Mouse (Mus musculus) embryonic facial prominence, embryonic 15.5 days (tissue): ENCODE results near the gene Ndufc2. TPM values are rescaled to one million over a fixed set of nuclear protein-coding genes. Genes with fewer than 3 reads are reported as not detected.
A peak's percentile ranks its signal among the peaks of the same experiment; 100 is the strongest.
"Not testable (repeated sequence)": the region's sequence is repeated elsewhere in the genome, so short reads cannot be mapped to it uniquely, and the experiment has no call there.

Experiments used
- ATAC-seq: fragments of 200-750 bp; cut with Nextera tagmentation; 2 replicates; pipeline ENCODE4 v1.8.0; 2017; ENCODE audit warnings: low read depth, moderate TSS enrichment; ENCODE audit not compliant: insufficient number of reproducible peaks, low FRiP score, low TSS enrichment
- H3K27ac ChIP-seq: fragments of 300-500 bp; sonication (generic); replicated peaks from 2 replicates; pipeline ENCODE4 v1.5.1; 2015; ENCODE audit warnings: mild to moderate bottlenecking, inconsistent platforms
- H3K27me3 ChIP-seq: fragments of 300-500 bp; sonication (generic); 2 replicates; pipeline ENCODE4 v1.6.1; 2015; ENCODE audit warnings: inconsistent platforms
- H3K36me3 ChIP-seq: fragments of 300-500 bp; sonication (generic); 2 replicates; pipeline ENCODE4 v1.6.1; 2015; ENCODE audit warnings: mild to moderate bottlenecking, inconsistent platforms
- H3K4me1 ChIP-seq: fragments of 300-500 bp; sonication (generic); 2 replicates; pipeline ENCODE4 v1.6.1; 2015; ENCODE audit warnings: inconsistent platforms
- H3K4me2 ChIP-seq: fragments of 300-500 bp; sonication (generic); replicated peaks from 2 replicates; pipeline ENCODE4 v1.6.1; 2015; ENCODE audit warnings: mild to moderate bottlenecking, inconsistent platforms
- H3K4me3 ChIP-seq: fragments of 300-500 bp; sonication (generic); replicated peaks from 2 replicates; pipeline ENCODE4 v1.5.1; 2015; ENCODE audit warnings: mild to moderate bottlenecking, inconsistent platforms
- H3K9ac ChIP-seq: fragments of 300-500 bp; sonication (generic); 2 replicates; pipeline ENCODE4 v1.6.1; 2015; ENCODE audit warnings: inconsistent platforms
- H3K9me3 ChIP-seq: fragments of 300-500 bp; sonication (generic); replicated peaks from 2 replicates; pipeline ENCODE4 v1.6.1; 2016; ENCODE audit warnings: inconsistent platforms
- WGBS: fragments of 180-500 bp; shearing (Covaris S2); methylation state at CpG from one replicate; pipeline ENCODE4 v1.1.7; 2015; 5-methylcytosine and 5-hydroxymethylcytosine counted together
- polyA plus RNA-seq: library from polyadenylated mRNA; unstranded; fragments of >200 nt; fragmentation: Nextera tagmentation; extraction: Ambion mirVana; gene quantifications from 2 replicates; pipeline ENCODE4 v1.2.1, GENCODE M21; 2015

Gene Ndufc2
- polyA plus RNA-seq, 1 experiment from 2014 or later: 344 TPM

DNA sequence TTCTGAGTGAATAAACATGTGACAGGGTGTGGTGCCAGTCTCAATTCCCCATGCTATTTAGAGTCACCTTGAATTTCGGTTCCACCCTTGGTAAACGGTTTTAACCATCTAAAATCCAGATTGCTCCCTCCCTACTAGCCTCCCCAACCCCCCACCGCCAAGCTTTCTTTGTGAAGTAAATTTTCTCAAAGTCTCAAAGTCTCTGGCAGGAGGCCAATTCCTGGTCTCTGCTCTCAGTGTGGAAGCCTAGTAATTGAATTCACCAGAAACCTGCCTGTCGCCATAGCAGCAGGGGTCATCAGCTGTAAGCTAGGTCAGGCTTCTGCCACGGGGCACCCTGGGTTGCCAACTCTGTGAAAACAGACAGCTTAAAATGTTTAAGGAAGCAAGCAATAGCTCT is 29.9 kb downstream of the Ndufc2 start:
- peaks cover 9% of the 10 kb centered on the region for H3K4me1 ChIP-seq
- under 1% methylated on average over 5 of the region's 5 CpGs for WGBS
- no peak overlapping the region for H3K4me3 ChIP-seq
- no peak overlapping the region for H3K4me2 ChIP-seq
- no peaks in the 10 kb centered on the region for H3K9me3 ChIP-seq
- H3K27ac ChIP-seq: 0 out of 2 replicates have a peak overlapping the region, but pooled peaks have one; percentile 8
- H3K27me3 ChIP-seq: no peaks in the 10 kb centered on the region
- H3K9ac ChIP-seq: no peak overlapping the region
- H3K36me3 ChIP-seq: no peaks in the 10 kb centered on the region
- 0 out of 2 replicates have a peak, but pooled peaks have one; percentile 49 for ATAC-seq

DNA sequence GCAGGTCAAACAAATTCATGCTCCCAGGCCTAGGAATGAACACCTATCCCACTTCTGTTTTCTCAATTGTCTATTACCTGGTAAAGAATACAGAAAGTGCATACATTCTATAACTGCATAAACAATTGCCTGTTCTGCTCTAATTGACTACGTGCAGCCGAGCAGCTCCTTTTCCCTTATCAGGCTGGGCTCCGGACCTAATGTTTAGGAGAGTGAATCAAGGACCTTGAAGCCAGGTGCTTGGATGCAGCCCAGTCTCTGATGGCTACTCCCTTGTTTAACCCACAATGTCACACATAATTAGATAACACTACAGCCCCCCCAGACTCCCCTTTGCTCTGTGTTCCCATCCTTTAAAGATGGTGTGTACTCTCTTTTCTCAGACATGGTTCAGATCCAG is 33.7 kb downstream of the Ndufc2 start:
- not testable (repeated sequence) for H3K27ac ChIP-seq, H3K4me1 ChIP-seq, H3K36me3 ChIP-seq, H3K9ac ChIP-seq, H3K4me2 ChIP-seq, H3K9me3 ChIP-seq, H3K27me3 ChIP-seq, H3K4me3 ChIP-seq, ATAC-seq
- WGBS: 66% methylated on average over 3 of the region's 3 CpGs

DNA sequence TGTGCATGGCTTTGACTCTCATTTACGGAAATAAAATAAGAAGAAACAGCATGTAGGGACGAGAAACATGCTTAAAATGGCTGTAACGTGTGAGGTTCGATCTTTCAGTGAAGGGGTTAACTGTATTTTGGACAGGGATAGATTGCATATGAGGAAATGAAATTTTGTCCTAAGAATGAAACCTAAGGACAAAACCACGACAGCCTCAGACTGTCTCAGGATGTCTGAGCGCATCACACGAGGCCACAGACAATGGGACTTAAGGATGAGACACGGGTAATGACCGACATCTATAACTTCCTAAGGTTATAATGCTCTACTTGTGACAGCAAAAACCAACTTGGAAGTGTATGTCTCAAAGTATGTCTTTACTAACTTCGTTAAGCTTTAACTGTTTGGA is 34.7 kb downstream of the Ndufc2 start:
- 69% methylated on average over 10 of the region's 10 CpGs for WGBS
- H3K4me3 ChIP-seq: no peak overlapping the region
- no peaks in the 10 kb centered on the region for H3K27me3 ChIP-seq
- no peak overlapping the region for H3K4me2 ChIP-seq
- H3K4me1 ChIP-seq: peaks cover 5% of the 10 kb centered on the region
- no peak overlapping the region for H3K9ac ChIP-seq
- no peaks in the 10 kb centered on the region for H3K36me3 ChIP-seq
- ATAC-seq: no peak
- H3K27ac ChIP-seq: no peak overlapping the region
- no peaks in the 10 kb centered on the region for H3K9me3 ChIP-seq

DNA sequence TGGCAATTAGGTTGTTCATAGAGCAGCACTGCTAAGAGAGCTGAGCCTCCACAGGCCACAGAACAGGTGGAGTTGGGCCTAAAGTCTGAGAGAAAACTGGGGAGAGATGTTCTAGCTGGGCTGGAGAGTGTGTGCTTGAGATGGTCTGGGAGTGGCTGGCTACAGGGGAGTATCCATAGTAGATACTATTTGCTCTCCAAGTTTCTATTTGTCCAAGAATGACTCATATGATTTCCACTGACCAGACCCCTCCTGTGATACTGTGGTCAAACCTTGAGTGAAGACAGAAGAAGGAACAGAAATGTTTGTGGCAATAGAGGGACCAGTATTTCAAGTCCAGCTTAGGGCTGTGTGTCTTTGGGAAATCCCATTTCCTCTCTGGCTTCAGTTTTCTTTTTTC is 39.2 kb downstream of the Ndufc2 start:
- Histone ChIP-seq H3K4me3 (no peak overlapping the region), H3K27ac (no peak overlapping the region)
- no peak for ATAC-seq

DNA sequence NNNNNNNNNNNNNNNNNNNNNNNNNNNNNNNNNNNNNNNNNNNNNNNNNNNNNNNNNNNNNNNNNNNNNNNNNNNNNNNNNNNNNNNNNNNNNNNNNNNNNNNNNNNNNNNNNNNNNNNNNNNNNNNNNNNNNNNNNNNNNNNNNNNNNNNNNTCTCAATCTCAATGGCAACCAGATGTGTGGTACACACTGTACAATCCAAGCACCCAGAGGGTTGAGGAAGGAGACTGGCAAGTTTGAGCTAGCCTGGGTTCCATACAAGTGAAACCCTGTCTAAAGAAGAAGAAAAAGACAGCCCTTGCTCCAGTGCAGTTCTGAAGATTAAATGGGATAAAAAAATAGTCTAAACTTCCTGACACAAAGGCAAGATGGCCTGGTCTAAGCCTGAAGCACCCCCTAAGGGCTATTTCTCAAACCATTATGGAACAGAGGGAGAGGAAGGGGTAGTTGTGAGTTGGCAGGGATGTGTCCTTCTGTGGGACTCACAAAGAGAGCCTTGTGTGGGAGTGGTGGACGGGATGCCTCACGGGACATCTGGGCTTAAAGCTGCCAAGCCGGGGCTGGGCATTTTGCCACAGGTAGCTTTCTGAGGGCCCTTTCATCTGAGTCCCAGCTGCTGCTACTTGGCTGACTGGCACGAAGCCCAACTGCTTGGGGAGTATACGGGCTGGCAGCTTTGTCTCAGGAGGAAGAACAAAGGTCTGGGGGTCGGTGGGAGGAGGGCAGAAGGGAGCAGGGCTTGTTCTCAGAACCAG is 46.5 kb downstream of the Ndufc2 start:
- peak; percentile 85 for ATAC-seq
- H3K36me3 ChIP-seq: no peaks in the 10 kb centered on the region
- H3K9ac ChIP-seq: no peak overlapping the region
- H3K4me3 ChIP-seq: no peak overlapping the region
- H3K4me2 ChIP-seq: no peak overlapping the region
- H3K4me1 ChIP-seq: peaks cover 20% of the 10 kb centered on the region
- no peaks in the 10 kb centered on the region for H3K9me3 ChIP-seq
- no peaks in the 10 kb centered on the region for H3K27me3 ChIP-seq
- H3K27ac ChIP-seq: peak overlapping the region; percentile 86
- WGBS: 9% methylated on average over 6 of the region's 6 CpGs

More for the DNA sequence above, 39.2 kb downstream of the Ndufc2 start:
- Histone ChIP-seq H3K9me3 (no peaks in the 10 kb centered on the region), H3K27me3 (no peaks in the 10 kb centered on the region), H3K4me1 (no peaks in the 10 kb centered on the region), H3K9ac (no peak overlapping the region), H3K36me3 (no peaks in the 10 kb centered on the region), H3K4me2 (no peak overlapping the region)

DNA sequence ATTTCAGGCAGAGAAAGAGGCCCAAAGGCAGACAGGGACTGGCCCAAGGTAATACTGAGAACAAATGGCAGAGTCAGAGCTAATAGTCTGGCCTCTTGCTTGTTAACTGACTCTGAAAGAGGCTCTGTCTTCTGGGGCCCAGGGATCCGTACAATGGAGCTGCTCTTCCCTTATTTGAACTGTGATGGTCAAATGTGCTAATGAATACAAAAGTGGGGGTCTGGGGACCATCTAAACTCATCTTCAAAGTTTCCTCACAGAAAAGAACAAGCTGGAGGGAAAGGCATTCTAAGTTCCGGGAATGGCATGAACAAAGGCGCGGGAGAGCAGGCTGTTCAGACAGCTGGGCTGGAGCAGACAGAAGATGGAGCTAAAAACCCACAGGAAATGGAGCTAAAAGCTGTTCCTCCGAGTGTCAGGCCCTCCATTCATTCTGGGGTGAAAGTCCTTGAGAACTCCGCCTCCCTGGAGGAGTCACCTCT is 47.3 kb downstream of the Ndufc2 start:
- WGBS: 52% methylated on average over 6 of the region's 6 CpGs
- H3K27ac ChIP-seq: peak overlapping the region; percentile 86
- H3K36me3 ChIP-seq: no peaks in the 10 kb centered on the region
- no peak overlapping the region for H3K4me2 ChIP-seq
- H3K4me3 ChIP-seq: no peak overlapping the region
- H3K4me1 ChIP-seq: peaks cover 20% of the 10 kb centered on the region
- ATAC-seq: peak; percentile 8; the same call in 1 of the 2 replicates
- no peaks in the 10 kb centered on the region for H3K27me3 ChIP-seq
- H3K9ac ChIP-seq: no peak overlapping the region
- no peaks in the 10 kb centered on the region for H3K9me3 ChIP-seq

DNA sequence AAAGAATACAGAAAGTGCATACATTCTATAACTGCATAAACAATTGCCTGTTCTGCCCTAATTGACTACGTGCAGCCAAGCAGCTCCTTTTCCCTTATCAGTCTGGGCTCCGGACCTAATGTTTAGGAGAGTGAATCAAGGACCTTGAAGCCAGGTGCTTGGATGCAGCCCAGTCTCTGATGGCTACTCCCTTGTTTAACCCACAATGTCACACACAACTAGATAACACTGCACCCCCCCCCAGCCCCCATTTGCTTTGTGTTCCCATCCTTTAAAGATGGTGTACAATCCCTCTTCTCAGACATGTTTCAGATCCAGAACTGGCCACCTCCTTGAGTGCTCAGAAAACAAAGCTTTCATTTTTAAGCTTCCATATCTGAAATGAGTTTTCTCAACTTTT is 51.2 kb downstream of the Ndufc2 start, which contains the start of gene Kctd14:
Gene Kctd14, plus strand, starts transcription at position 301 of the 400 bp plus-strand sequence.
- not testable (repeated sequence) for ATAC-seq, H3K36me3 ChIP-seq, H3K4me3 ChIP-seq, H3K27ac ChIP-seq, H3K9me3 ChIP-seq, H3K9ac ChIP-seq, H3K27me3 ChIP-seq, H3K4me2 ChIP-seq
- 90% methylated on average over 2 of the region's 2 CpGs for WGBS
- H3K4me1 ChIP-seq: peaks cover 26% of the 10 kb centered on the region

DNA sequence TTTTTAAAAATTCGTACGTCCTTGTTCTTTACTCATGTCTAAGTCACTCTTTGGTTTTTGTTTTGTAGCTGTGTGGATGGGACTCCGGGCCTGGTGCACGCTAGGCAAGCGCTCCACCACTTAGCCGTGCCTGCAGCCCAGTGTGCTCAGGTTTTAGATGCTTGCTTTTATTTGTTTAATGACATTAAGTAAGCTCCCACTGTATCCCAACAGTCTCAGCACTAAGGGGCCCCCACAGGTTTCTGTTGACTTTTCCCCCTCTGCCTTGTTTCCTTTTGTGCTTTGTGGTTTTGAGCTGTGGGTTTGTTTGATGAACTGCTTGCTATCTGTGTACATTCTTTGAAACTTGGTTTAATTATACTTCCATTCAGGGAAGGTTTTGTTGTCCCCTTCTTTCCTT is 52.4 kb downstream of the Ndufc2 start:
- Histone ChIP-seq H3K9me3 (no peaks in the 10 kb centered on the region), H3K4me2 (no peak overlapping the region), H3K9ac (no peak overlapping the region), H3K4me3 (no peak overlapping the region), H3K27me3 (no peaks in the 10 kb centered on the region), H3K36me3 (no peaks in the 10 kb centered on the region), H3K27ac (no peak overlapping the region), H3K4me1 (peaks cover 15% of the 10 kb centered on the region)
- ATAC-seq: no peak
- WGBS: 72% methylated on average over 6 of the region's 6 CpGs

DNA sequence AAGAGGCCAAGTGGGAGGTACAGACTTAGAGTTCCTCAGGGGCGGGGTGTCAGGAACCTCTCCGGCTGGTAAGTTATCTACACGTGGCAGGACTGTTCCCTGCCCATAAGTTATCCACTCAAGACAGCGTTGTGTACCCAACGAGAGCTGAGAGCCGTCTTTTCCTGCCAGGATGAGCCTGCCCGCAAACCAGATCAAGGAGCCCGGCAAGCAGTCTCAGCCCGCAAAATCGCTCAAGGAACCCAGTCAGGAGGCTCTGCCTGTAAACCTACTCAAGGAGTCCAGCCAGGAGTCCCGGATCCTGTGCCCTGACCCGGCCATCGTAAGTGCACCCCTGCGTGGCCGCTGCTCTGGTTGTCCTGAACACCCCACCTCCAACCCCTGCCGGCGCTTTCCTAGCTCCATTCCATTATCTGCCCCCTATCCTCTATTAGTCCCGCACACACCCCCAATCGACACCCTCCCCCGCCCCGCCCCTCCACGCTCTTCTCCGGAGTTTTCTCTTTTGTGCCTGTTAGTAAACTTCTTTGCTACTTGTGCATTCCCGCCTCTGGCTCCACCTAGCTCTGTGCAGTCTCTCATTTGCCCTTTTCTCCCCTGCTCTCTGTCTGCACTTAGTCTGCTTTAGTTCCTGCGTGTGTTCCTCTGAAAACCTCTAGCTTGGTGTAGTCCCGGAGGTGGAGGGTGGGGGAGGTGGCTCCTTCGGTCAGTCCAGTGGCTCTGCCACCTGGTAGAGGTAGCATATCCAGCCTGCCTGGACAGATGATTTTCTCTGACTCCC is 53.5 kb downstream of the Ndufc2 start:
- Histone ChIP-seq H3K27ac (peak overlapping the region; percentile 58), H3K4me1 (peaks cover 10% of the 10 kb centered on the region; the same call in 1 of the 2 replicates), H3K27me3 (no peaks in the 10 kb centered on the region), H3K4me2 (peak overlapping the region; percentile 91), H3K4me3 (peak overlapping the region; percentile 50), H3K36me3 (no peaks in the 10 kb centered on the region), H3K9ac (peak overlapping the region; percentile 31), H3K9me3 (no peaks in the 10 kb centered on the region)
- WGBS: 6% methylated on average over 27 of the region's 27 CpGs
- ATAC-seq: peak; percentile 60

DNA sequence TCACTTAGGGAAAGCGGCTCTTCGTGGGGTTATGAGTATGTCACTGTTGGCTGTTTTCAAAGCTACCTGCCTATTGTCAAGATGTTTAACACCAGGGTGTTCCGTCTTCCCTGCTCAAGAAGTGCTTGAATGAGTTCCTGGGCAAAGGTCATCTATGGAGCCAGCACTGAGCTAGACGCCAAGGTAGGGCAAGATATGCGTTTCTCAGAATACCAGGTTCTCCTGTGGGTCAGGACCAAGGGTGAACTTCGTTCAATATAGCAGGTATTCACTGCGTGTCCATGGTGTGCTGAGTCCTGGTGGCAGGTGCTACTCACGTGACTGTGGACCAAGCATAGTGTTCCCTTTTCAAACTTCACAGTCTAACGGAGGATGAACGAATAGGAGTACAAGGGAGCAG is 55.0 kb downstream of the Ndufc2 start:
- Histone ChIP-seq H3K36me3 (no peaks in the 10 kb centered on the region), H3K9me3 (no peaks in the 10 kb centered on the region), H3K9ac (no peak overlapping the region), H3K4me2 (no peak overlapping the region), H3K27ac (no peak overlapping the region), H3K4me3 (no peak overlapping the region), H3K27me3 (no peaks in the 10 kb centered on the region), H3K4me1 (peaks cover 10% of the 10 kb centered on the region; the same call in 1 of the 2 replicates)
- WGBS: 92% methylated on average over 10 of the region's 10 CpGs
- no peak for ATAC-seq

DNA sequence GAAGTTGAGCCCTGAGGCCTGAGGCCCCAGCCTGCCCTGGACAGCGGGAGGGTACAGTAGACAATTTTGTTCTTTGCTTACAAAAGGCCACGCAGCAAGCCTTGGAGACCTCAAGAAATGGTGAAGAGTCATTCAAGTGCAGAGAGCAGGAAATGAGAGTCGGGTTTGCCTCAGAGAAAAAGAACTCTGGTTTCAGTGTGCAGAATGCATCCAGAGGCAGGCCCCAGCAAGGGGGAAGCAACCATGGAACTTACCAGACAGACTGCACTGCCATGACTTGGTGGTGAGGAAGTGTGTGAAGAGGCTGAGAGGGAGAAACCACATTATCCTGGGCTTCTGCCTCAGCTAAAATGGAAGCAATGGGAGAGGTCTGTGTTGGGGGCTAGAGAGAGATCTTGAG is 55.8 kb downstream of the Ndufc2 start:
- ATAC-seq: no peak
- Histone ChIP-seq H3K9ac (no peak overlapping the region), H3K4me2 (no peak overlapping the region), H3K9me3 (no peaks in the 10 kb centered on the region), H3K4me3 (no peak overlapping the region), H3K27ac (no peak overlapping the region), H3K27me3 (no peaks in the 10 kb centered on the region), H3K4me1 (peaks cover 10% of the 10 kb centered on the region; the same call in 1 of the 2 replicates), H3K36me3 (no peaks in the 10 kb centered on the region)
- WGBS: 60% methylated on average over 3 of the region's 3 CpGs
